Mouse (Mus musculus): ENCODE data around the gene Olfr846. TPM values are rescaled to one million over a fixed set of nuclear protein-coding genes. Genes with fewer than 3 reads are reported as not detected.

Olfr846 gene
- not detected in 2 replicates for polyA plus RNA-seq (2012; rRNA removed)

DNA sequence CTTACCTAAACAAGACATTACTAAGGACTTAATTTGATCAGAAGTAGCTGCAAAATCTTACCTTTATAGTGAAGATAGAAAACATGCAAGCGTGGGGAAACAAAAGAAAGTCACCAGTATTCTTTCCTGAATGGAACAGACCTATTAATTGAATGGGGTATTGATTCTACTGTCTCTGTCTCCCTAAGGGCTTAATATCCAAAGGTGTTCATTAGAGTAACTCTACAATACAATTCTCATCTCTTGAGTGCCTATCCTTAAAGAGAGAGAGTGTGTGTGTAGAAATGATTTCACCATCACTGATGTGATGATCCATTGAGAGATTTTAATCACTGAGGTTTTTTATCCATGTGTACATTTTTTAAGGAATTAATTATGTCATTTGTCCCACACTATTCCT, at the start of gene Olfr846:
Gene Olfr846 (minus strand): TSS at position 101 of the 400 bp plus-strand sequence.
- no peak for DNase-seq (ENCODE audit: low read depth)
- TF ChIP-seq CTCF (IDR thresholded peaks at IDR 0.05; ENCODE audit: borderline replicate concordance, extremely low read depth, insufficient read depth, insufficient read length) (no peak), POLR2A (IDR thresholded peaks at IDR 0.05; ENCODE audit: borderline replicate concordance, extremely low read depth, insufficient read depth, insufficient read length, poor library complexity, severe bottlenecking) (no peak)

DNA sequence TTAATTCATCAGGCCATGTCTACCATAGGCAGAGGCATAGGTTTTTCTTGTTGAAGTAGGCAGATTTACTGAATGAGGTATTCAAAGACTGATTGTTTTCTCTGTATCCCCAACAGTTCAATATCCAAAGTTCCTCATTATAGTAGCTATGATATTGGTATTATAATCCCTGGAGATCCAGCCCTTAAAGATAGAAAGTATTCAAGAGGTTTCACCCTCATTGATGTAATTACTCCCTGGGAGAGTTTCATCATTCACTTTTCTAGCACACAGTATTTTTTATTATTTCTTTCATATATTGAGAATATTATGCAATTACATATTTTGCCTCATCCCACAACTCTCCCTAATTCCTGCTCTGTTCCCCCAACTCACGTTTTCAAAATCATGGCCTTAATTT, 14.8 kb upstream of the Olfr846 start, which contains the start of gene Olfr847:
Gene Olfr847 (minus strand): TSS at position 101 of the 400 bp plus-strand sequence.
- TF ChIP-seq POLR2A (IDR thresholded peaks at IDR 0.05; ENCODE audit: borderline replicate concordance, extremely low read depth, insufficient read depth, insufficient read length, poor library complexity, severe bottlenecking) (no peak), CTCF (IDR thresholded peaks at IDR 0.05; ENCODE audit: borderline replicate concordance, extremely low read depth, insufficient read depth, insufficient read length) (no peak)
- no peak for DNase-seq (ENCODE audit: low read depth)

DNA sequence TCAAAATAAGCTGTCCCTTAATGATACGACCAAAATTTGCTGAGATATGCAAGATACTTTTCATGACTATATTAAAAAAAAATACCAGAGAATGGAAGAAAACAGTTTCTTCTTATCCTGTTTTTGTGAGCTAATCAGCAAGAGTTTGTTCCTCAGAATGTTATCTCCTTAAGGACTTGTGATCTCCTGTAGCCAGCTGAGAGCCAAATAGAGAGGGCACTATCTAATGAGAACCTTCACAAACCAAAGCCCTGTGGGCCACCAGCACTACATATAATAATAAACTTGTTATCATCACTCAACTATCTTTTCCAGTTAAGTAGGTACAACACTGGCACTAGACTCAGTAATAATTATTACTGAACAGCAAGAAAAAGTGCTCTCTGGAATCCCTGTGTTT, 27.6 kb downstream of the Olfr846 start, which contains the start of gene Olfr845:
Gene Olfr845 (plus strand): TSS at position 301 of the 400 bp plus-strand sequence.
- TF ChIP-seq CTCF (IDR thresholded peaks at IDR 0.05; ENCODE audit: borderline replicate concordance, extremely low read depth, insufficient read depth, insufficient read length): no peak
- TF ChIP-seq POLR2A (IDR thresholded peaks at IDR 0.05; ENCODE audit: borderline replicate concordance, extremely low read depth, insufficient read depth, insufficient read length, poor library complexity, severe bottlenecking): no peak
- DNase-seq (ENCODE audit: low read depth): no peak

GRCm38 (mm10) chr9:19316047-19316446, 47.8 kb downstream of the Olfr846 start, which contains the start of gene Olfr844:
Gene Olfr844 (plus strand): TSS chr9:19316347.
- no peak for DNase-seq (ENCODE audit: low read depth)
- no peak for TF ChIP-seq POLR2A (IDR thresholded peaks at IDR 0.05; ENCODE audit: borderline replicate concordance, extremely low read depth, insufficient read depth, insufficient read length, poor library complexity, severe bottlenecking)
- no peak for TF ChIP-seq CTCF (IDR thresholded peaks at IDR 0.05; ENCODE audit: borderline replicate concordance, extremely low read depth, insufficient read depth, insufficient read length)

Other genes starting within 250 kb of the Olfr846 start
- not detected in 2 replicates for gene Olfr836, start 243.6 kb downstream of the Olfr846 start, polyA plus RNA-seq (2012; rRNA removed)
- gene Olfr837, start 227.7 kb downstream of the Olfr846 start, polyA plus RNA-seq (2012; rRNA removed): not detected in 2 replicates
- gene Olfr839-ps1, start 186.7 kb downstream of the Olfr846 start, polyA plus RNA-seq (2012; rRNA removed): not detected in 2 replicates
- gene Olfr843, start 112.0 kb downstream of the Olfr846 start, polyA plus RNA-seq (2012; rRNA removed): not detected in 2 replicates
- not detected in 2 replicates for gene Olfr844, start 47.7 kb downstream of the Olfr846 start, polyA plus RNA-seq (2012; rRNA removed)
- not detected in 2 replicates for gene Olfr845, start 27.5 kb downstream of the Olfr846 start, polyA plus RNA-seq (2012; rRNA removed)
- gene Olfr847, start 14.7 kb upstream of the Olfr846 start, polyA plus RNA-seq (2012; rRNA removed): not detected in 2 replicates
- gene Olfr849, start 76.3 kb upstream of the Olfr846 start, polyA plus RNA-seq (2012; rRNA removed): not detected in 2 replicates
- not detected in 2 replicates for gene Olfr850, start 114.2 kb upstream of the Olfr846 start, polyA plus RNA-seq (2012; rRNA removed)
- not detected in 2 replicates for gene Olfr851, start 129.3 kb upstream of the Olfr846 start, polyA plus RNA-seq (2012; rRNA removed)
- gene Olfr853, start 177.1 kb upstream of the Olfr846 start, polyA plus RNA-seq (2012; rRNA removed): not detected in 2 replicates
- gene Olfr854, start 203.4 kb upstream of the Olfr846 start, polyA plus RNA-seq (2012; rRNA removed): not detected in 2 replicates
- gene Olfr855, start 218.6 kb upstream of the Olfr846 start, polyA plus RNA-seq (2012; rRNA removed): not detected in 2 replicates

All from brain, embryonic 14.5 days (tissue).